Mouse (Mus musculus) kidney, postnatal 10 days (tissue): ENCODE data around the gene Styxl1.

Experiments used
- DNase-seq: peaks from one replicate; pipeline ENCODE4 v3.0.0; 2021; ENCODE audit warnings: mixed read lengths

The Styxl1 gene

DNA sequence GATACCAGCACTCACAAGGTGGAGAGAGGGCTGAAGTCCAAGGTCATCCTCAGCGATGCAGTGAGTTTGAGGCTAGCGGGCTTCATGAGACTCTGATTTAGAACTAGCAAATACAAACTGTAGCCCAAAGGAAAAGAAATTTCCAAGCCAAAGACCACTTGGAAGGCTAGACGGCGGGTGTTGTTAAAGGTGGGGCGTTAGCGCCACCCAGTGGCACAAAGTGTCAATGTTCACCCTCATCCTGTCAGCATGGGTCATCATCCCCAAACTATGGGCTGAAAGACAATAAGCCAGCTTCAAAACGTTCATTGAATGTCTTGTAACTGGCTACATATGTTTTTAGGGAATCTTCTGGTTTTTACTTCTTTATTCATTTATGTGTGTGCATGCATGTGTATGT is 14.7 kb downstream of the Styxl1 start:
- peak; percentile 86 for DNase-seq

DNA sequence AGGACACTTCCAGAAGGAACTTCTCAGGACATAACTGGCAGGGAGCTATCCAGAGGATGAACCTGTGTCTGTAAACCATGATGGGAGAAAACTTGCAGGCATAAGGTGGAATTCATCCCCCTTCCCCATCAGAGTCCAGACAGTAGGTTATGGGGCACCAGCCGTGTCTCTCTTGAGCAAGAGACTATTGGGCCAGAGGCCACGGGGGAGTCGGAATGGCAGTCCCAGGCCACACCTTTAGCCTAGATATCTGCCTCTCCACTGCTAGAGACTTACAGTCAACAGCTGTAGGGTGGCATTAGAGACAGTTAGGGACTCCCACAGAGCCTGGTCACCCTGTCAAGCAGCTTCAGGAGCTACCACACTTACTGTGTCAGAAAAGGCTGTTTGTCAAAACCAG is 16.3 kb downstream of the Styxl1 start:
- DNase-seq: no peak

DNA sequence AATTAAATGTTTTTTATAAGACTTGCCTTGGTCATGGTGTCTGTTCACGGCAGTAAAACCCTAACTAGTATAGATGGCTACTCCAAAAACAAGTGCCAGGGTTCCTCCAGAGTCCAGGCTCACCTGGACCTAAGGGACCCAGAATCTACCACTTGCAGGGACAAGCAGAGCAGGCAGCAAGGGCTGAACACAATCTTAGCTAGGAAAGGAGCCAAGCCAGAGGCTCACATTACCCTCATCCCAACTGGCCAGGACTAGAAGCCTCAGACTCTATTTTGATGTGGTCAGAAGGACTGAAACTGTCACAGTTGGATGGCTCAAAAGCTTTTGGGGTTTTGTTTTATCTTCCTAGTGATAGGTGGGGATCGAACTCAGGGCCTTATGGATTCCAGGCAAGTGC is 26.6 kb downstream of the Styxl1 start:
- no peak for DNase-seq

DNA sequence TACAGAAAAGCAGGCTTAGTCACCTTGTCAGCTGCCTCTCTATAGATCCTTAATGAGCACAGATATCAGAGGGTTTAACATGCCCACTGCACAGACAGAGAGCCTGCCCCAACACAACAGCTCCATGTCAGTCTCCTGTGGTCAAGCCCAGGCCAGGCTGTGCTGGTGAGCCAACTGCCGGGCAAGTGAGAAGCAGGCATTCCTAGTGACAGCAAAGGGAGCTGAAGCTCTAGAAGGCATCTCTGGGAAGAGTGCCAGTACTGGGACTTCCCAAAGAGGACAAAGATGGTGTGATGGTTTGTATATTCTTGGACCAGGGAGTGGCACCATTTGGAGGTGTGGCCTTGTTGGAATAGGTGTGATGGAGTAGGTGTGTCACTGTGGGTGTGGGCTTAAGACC is 27.1 kb downstream of the Styxl1 start:
- DNase-seq: no peak

DNA sequence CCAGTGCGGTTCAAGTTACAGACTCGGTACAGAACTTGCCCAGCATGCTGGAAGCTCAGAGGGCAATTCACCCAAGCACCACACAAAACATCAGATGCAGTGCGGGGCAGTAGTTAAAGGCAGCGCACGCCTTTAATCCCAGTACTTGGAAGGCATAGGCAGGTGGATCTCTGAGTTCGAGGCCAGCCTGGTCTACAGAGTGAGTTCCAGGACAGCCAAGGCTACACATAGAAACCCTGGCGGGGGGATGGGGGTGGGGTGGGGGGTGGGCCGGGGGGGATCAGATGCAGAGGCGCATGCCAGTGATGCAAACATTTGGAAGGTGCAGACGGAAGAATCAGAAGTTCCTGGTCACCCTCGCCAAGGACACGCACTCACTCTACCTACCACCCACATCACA is 33.4 kb downstream of the Styxl1 start:
- DNase-seq: no peak

DNA sequence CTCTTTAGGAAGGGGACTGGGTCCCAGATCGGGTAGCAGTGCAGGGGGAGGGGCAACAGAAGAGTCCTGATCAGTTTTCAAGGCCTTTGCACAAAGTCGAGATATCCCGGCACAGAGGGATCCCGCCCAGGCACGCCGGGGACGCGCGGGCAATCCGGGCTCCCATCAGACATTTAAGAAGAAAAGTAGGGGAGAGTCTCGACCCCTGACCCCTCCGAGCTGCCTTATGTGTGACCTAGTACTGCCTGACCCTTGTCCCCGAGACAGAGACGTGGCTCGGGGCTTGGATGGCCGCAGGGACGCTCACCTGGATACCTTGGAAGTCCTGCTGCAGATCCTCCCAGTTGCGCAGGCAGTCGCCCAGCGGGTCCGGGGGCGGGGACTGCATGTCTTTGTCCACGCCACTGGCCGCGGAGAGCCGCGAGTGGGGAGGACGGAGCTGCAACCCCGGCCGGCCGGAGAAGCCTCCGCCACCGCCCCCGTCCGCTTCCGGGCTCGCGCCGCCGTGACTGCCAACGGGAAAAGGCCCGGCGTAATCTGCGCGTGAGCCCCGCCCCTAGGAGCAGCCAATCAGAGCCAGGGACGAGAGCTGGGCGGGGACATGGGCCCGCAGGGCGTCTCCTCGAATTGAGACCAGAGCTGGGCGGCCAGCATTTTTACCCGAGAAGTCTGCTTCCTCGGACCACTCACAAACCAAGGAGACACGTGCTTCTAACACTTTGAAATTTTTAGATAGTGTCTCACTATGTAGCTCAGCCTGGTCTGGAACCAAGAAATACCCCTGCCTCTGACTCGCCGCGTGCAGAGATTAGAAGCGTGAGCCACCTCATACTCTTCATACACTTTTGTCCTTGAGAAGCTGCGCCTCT is 34.2 kb downstream of the Styxl1 start, which contains the start of gene Tmem120a:
Tmem120a (minus strand) TSS at position 708 of the 869 bp plus-strand sequence.
- peak; percentile 98 for DNase-seq

DNA sequence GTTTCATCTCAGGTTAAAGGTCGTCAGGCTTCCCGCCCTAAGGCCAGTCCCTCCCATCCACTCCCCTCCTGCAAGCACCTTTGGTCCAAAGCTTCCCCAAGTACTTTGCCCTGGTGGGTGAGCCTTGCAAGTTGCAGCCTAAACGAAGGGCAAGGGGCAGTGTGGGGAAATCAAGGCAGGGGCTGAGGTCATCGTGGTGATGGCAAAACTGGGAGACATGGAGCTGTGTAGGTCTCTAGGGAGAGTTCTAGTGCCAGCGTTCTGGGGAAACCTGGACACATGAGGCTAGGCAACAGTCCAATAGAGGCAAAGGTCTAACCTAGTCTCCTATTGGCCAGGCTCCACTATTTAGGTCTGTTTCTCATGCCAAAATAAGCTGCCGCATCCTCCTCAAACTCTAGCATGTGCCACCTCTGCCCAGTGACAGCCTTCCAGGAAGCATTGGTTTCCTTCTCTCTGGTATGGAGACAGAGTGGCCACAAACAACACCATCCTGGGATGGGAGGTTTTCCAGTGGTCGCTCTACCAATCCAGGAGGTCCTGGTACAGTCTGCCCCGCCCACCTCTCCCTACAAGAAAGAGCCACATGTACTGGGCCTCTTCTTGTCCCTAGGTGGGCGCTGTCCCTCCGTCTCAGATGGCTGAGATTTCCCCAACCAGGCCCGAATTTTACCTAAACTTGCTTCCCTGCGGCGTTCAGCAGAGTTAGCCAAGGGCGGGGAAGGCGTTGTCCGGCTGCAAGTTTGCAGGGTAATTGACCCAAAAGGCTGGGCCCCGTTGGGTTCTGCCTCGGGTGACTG is 35.0 kb downstream of the Styxl1 start:
- DNase-seq: peak; percentile 71

DNA sequence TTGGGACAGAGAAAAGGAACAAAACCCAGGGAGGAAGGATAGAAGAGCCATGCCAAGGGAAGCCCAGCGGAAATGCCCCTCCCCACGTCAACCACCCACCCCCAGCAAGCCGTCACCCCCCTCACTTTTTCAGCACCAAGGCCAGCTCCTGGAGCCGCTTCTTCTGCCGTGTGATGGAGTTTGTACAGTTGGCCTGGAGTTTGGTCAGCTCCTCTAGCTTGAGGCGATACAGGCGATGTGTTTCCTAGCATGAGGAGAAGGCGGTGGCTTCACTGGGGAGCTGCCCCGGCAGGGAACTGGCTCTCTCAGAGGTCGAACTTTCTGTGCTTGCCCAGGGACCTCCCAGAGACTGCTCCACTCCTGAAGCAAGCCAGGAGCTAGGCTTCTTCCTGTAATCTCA is 36.0 kb downstream of the Styxl1 start:
- DNase-seq: peak; percentile 67

DNA sequence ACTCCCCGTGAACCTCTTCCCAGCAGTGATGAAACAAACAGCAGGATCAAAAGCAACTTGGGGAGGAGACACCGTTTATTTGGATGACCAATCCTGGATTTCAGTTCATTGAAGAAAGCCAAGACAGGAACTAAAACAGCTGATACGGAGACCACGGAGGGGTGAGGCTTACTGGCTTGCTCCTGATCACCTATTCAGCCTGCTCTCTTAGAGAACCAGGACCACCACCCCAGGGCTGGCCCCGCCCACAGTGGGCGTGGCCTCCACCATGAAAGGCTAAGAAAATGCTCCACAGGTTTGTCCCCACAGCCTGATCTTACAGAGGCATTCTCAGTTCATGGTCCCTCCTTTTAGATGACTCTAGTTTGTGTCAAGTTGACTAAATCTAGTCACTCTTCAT is 39.9 kb downstream of the Styxl1 start:
- DNase-seq: no peak

DNA sequence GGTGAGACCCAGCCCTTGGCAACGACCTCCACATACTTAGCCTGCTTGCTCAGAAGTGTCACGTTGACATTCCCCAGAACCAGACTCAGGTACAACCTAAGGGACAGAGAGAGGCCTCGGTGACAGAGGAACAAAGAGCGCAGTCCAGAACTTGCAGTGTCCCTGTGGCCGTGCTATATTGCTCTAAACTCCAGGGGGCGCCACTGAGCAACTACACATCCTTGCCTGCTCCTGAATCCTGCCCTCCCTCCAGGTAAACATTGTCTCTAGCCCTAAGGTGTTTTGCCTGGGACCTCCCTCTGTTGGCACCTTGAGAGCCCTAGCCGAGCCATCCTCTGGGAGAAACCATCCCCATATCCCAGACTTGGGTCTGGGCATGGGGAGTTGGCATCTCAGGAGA is 41.0 kb downstream of the Styxl1 start:
- DNase-seq: peak; percentile 24

DNA sequence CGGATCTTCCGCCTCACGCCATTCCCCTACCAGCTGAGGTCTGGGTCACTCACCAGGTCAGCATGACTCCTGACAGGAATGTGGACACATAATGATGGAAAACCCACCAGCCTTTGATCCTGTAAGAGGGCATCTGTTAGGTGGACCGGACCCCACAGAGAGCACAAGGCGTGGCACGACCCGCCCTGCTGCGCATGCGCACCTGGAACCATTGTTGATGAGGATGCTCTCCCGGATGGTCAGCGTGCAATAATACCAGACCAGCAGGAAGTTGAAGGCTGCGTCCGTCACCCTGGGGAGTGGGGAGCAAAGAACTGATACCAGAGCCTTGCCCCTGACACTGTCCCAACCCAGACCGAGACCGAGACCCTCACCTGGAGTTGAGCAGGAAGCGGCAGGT is 41.6 kb downstream of the Styxl1 start:
- DNase-seq: no peak

DNA sequence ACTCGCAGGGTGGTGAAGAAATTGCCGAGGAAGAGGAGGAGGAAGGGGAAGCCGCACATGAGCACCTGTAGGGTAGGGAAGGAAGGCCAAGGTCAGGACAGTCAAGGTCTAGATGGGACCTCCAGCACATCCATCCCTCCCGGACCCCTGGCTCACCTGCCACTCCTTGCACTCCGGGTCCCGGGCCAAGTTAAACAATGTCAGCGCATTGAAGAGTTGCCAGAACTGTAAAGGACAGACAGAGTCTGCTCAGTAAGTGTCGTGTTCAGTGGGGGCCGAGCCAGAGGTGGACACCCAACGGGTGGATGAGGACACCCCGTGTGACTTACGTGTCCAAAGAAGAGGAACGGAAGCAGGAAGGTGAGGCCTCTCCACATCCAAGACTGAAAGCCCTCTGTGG is 42.4 kb downstream of the Styxl1 start:
- peak; percentile 20 for DNase-seq

DNA sequence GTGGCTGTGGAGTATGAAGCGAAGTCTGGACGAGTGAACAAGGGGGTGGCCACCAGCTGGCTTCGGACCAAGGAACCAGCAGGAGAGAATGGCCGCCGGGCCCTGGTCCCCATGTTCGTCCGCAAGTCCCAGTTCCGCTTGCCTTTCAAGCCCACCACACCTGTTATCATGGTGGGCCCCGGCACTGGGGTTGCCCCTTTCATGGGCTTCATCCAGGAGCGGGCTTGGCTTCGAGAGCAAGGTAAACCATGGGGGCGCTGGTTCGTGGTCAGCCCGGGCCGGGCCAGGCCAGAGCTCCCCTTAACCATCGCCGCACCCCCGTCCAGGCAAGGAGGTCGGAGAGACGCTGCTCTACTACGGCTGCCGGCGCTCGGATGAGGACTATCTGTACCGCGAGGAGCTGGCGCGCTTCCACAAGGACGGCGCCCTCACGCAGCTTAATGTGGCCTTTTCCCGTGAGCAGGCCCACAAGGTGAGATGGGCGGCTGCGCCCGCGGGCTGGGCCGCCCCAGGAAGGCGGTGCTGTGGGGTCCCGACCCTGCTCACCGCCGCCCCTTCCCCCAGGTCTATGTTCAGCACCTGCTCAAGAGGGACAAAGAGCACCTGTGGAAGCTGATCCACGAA is 44.0 kb downstream of the Styxl1 start:
- DNase-seq: peak; percentile 26

DNA sequence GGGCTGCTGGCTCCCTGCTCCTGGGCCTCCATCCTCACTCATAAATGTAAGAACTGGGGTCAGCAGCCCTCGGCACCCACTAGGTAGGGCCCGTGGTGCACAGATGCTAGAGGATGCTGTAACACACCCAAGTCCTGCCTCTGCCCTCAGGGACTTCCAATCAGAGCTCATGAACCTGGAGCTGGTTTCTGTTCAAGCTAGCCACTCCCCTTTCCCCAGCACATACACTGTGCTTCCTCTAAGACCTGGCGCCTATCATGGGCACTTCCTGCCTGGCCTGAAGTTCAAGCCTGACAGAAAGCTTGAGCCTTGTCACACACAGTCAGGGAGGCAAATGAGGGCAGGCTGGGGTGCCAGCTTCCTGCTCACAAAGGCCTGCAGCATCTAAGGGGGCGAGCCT is 45.1 kb downstream of the Styxl1 start:
- DNase-seq: no peak

DNA sequence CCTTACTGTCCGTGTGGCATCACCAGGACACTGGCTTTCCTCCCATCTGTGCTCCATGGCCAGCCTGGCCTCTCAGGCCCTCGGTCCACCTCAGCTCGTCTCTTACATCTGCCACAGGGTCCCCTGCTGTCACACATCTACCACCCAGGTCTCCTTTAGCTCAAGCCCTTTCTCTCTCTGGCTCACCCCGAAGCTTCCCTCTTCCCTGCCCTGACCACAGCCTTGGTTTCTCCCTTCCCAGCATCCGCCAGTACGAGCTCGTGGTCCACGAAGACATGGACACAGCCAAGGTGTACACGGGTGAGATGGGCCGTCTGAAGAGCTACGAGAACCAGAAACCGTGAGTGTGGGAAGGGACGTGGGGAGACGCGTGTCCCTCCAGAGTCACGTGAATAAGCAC is 46.9 kb downstream of the Styxl1 start:
- DNase-seq: no peak

DNA sequence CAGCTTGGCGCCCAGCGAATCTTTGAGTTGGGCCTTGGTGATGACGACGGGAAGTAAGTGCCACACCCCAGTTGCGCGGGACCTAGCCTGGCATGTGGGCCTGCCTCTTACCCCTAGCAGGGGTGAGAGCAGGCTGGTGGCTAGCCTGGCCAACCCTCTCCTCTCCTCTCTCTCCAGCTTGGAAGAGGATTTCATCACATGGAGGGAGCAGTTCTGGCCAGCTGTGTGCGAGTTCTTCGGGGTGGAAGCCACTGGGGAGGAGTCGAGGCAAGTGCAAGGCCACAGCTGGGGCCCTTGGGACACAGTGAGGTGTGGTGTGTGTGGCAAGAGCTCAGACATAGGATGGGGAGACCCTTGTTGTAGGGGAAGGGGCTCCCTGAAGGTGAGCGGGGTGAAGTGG is 47.3 kb downstream of the Styxl1 start:
- DNase-seq: no peak

DNA sequence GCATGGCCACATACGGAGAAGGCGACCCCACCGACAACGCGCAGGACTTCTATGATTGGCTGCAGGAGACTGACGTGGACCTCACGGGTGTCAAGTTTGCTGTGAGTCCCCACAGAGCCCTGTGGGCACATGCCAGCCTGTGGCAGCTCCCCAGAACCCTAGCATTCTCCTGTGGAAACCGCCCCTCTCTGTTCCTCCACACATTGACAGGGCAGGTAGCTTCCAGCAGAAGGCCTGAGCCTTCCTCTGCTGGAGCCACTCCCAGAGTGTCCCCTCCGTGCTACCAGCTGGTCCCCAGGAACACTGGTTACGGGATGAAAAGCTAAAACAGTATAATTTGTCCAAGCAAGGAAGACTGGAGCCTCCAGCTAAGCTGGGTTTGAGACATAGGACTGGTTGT is 47.9 kb downstream of the Styxl1 start:
- no peak for DNase-seq

DNA sequence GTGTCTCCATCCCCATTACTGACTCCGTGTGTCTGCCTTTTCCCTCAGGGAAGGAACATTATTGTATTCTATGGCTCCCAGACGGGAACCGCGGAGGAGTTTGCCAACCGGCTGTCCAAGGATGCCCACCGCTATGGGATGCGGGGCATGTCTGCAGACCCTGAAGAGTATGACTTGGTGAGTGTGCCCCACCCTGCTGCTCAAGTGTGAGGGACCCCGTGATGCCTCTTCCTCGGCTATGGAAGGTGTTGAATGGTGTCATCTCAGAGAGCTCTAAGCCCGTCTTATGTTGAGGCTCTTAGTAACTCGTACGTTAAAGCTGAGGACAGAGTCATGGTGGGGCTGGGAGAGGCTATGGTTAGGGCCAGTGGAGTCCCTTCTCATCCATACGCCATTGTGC is 48.8 kb downstream of the Styxl1 start:
- no peak for DNase-seq

DNA sequence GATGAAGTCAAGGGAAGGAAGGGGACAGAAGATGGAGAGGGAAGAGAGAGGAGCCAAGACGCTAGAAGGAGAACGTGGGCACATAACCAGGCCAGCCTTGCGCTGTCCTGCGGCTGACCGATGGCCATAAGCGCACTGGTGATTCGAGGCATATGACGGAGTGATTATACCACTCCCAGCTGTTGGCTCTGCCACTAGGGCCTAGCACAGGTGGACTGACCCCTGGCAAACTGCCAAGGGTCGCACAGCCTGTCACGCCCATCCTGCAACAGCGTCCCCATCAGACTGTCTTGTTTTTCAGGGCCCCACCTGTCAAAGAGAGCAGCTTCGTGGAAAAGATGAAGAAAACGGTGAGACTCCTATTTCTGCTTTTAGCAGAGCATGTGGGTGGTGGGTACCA is 49.8 kb downstream of the Styxl1 start:
- DNase-seq: no peak

DNA sequence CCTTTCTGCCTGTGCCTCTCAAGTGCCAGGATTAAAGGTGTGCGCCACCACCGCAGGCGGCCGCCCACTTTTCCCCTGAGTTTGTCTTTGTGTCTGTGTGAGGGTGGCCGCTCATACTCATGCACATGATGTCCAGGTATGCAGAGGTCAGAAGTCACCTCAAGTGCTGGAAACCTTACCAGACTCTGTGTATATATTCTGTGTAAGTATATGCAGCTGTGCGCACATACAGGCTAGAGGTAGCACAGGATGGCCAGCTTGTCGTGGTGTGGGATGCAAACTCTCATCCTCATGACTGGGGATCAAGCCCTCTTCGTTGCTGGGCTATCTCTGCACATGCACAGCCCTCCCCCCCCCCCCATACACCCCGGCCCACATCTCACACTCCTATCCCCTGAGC is 50.3 kb downstream of the Styxl1 start:
- no peak for DNase-seq

DNA sequence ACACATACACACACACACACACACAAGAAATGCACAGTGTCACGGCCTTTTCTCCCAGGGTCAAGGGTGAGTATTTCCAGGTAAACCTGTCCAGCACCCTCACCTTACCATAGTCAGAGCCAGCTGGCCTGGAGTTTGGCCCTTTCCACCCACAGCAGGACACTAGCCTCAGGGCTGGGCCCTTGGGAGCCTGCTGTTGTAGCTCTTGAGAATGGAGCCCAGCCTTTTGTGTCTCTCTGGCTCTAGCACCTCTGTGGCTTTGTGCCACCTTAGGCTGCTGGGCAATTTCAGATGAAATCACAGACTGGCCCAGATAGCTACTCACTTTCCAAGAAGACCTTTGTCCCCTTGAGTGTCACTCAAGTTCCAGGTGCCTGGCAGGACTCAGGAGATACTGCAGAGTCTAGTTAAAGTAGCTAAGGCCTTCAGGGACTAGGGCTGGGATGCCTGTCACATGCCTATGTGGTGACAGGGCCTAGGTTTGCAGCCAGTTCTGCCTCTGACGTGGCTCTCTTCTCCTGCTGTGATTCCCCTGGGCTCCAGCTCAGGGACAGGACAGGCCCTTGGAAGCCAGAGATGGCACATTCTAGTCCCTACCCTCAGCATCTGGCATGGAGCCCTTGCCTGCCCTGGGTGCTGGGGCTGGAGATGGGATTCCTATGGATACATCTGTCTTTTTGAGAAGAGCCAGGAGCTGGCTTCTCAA is 51.4 kb downstream of the Styxl1 start:
- DNase-seq: no peak

DNA sequence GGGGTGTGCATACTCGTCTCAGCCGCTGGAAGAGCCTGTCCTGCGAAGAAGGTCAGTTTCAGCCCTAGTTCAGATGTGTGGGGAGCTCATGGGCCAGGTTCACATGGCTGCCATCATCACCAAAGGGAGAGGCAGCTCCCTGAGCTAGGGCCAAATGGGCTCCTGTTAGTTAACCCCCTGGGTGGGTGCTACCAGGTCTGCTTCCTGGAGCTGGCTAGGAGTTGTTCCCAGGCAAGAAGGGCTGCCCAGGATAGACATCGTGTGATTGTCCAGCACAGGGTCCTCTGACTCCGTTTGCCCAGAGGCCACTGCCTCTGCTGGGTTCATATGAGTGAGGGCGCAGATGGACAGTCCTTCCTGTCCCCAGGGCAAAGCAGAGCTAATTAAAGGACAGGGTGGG is 52.2 kb downstream of the Styxl1 start:
- no peak for DNase-seq

DNA sequence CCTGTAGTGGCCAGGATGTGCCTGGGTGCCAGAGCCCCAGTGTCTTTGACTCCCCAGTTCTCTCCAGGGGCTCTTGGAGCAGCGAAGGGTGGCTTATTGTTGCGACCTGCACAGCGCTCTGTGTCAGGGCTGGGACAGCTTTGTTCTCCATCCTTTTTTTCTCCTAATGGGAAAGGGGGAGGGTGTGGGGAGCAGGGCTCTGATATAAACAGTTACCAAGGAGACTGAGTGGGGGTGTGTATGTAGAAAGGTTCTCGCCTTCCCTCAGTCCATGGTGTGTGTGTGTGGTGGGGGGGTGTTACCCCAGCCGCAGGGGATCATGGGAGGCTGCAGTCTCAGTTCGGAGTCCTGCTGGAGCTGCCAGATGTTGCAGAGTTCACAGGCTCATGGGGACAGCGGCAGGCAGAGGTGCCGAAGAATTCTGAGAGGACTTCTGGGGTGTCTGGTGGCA is 52.8 kb downstream of the Styxl1 start:
- peak; percentile 60 for DNase-seq
